Mouse (Mus musculus) right cerebral cortex, adult 18-20 months (tissue): Measurements from ENCODE around the gene Sppl3.

Experiments
- DNase-seq: peaks from one replicate; pipeline ENCODE4 v3.0.0; 2022; ENCODE audit warnings: mixed read lengths

Sppl3 gene

DNA sequence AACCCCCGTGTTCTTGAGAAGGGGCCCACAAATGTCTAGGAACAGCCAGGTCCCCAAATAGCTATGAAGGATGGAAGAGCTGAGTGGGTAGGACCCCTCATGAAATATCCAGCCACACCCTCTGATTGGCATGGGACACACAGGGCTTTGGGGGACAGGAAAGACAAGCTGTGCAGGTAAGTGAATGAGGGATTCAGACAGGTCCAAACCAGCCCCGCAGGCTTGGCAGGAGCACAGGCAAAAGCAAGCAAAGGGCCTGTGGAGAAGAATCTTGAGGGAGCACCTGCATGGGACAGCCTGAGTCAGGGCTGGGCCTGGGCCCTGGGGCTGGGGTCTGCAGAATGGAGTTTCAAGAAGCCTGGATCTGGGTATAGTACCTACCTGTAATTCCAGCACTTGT is 10.4 kb upstream of the Sppl3 start:
- no peak for DNase-seq

DNA sequence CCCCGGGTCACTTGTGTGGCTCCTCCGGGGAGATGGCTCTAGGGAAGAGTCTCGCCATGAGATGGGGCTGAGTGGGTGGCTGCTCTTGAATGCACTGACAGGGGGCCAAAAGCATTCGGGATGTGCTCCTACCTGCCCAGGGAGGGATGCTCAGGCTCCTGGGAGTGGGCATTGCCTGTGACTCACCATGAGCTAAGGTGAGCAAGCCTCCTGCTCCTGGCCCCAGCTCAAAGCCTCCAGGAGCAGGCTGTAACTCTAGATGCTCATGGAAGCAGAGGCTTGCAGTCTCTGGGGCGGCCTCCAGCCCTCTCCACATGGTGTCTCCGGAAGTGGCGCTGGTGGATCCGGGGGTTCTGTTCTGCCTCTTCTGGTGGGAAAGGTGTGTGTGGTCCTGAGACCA is 9.5 kb upstream of the Sppl3 start:
- no peak for DNase-seq

DNA sequence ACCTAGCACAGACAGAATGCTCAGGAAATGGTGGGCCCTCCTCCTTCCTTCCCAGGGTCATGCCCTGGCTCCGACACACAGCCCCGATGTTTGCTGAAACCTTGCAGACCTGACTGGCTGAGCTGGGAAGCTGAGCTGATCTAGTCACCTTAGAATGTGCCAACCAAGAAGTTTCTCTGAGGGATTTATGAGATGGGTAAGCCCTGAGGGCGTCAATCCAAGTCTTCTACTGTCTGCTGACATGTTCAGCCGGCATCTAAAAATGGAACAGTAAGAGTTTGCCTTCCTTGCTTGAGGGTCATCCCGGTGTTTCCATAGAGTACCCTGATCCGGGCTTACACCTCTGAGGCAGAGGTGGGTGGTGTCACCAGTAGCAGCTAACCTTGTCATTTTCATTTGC is 8.2 kb upstream of the Sppl3 start:
- DNase-seq, result no peak

DNA sequence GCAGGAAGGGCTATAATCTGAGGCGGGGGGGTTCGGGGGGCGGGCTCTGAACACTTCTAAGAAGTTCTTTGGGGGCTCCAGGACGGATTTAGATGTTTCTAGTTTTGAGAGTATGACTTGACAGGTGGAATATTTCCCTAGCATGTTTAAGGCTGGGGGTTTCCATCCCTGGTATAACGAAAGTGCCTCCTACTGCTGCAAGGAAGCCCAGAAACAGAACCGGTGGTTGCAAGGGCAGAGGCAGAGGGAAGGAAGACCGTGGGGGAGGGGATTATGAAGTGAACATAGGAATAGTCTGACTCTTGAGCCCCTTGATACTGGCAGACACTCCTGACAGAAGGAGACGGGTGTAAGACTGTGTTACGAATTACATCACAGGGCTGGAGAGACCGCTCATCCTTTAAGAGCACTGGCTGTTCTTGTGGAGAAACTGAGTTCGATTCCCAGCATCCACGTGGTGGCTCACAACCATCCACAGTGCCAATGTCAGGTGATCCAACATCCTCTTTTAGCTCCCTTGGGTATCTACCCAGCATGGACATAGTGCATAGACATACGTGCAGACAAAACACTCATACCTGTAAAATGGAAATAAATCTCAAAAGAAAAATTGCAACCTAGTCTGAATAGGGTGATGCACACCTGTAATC is 7.6 kb upstream of the Sppl3 start:
- no peak for DNase-seq

DNA sequence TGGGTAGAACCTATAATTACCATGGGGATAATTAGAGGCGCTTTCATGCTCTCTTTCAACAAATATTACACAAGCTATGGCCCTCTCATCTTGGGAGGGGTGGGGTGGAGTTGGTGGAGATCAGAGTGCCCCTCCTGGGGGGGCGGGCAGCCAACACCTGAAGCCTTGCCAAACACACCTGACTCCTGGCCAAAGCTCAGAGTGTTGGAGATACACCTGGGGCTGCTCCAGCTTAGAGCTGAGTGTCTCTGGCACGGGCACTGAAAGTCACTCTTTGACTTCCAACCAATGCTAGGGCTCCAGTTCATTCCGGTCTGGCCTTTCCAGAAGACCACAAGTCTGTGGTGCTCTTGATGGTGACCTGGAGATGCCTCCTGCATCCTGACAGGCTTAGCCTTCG is 3.2 kb upstream of the Sppl3 start:
- DNase-seq, result no peak

DNA sequence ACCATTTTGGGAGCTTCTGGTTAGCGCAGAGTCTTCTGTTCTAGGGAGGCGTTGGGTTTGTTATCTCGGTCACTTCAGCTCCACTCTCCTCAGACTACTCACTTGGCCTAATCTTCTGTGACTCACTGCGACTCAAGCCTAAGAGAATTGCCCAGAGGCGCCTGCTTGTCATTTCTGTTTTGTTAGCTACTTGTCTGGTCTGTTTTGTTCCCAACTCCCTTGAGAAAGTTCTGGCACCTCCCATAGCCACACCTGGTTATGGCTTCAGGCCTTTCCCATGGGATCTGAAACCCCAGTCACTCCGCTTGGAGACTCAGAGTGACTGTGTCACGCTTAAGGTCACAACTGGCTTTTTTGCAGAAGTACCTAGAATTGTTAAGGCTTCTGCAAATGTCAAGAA is 2.6 kb upstream of the Sppl3 start:
- DNase-seq, result no peak

DNA sequence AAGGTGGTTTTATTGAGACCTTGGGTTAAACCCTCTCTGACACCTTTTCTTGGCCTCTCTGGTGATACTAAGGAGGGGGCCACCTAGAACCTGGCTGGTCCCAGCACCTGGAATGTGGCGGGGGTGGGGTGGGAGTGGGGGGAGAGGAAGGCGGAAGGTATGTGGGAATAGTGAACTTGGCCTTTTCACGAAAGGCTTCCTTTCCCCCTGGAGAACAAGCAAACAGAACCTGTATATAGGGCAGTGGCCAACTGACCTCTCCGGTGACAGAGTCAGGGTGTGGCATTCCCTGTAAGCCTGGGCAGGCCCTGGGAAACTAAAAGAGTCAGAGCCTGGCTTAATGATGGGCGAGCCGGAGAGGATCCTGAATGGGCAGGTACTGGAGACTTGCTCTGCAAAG is 1.8 kb upstream of the Sppl3 start:
- DNase-seq, result no peak

DNA sequence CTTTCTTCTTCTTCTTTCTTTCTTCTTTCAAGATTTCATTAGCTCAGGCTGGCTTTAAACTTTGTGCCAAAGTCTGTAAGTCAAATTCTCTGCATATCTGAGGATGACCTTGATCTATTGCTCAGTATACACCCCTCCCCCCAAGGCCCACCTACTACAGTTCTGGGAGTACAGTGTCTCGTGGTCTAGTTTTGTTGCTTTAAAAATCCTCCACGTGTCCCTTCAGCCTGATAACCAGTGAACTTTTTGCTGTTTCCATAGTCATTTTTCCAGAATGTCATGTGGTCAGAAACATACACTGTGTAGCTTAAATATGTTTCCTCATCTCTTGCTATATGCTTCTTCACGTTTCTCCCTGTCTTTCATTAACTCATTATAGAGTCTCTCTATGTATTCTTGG is 976 bp upstream of the Sppl3 start:
- DNase-seq, result no peak

DNA sequence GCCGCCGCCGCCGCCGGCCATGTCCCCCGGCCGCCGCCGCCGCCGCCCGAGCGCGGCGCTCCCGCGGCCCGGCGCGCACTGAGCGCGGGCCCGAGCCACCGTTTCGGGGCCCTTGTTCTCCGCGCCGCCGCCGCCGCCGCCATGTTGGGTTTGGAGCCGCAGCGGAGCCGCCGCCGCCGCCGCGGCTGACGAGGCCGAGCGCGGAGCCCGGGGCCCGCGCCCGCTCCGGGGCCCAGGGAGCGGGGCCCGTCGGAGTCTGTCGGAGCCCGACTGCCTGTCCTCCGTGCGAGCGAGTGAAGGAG is 231 bp downstream of the Sppl3 start:
- DNase-seq, result peak; percentile 10

DNA sequence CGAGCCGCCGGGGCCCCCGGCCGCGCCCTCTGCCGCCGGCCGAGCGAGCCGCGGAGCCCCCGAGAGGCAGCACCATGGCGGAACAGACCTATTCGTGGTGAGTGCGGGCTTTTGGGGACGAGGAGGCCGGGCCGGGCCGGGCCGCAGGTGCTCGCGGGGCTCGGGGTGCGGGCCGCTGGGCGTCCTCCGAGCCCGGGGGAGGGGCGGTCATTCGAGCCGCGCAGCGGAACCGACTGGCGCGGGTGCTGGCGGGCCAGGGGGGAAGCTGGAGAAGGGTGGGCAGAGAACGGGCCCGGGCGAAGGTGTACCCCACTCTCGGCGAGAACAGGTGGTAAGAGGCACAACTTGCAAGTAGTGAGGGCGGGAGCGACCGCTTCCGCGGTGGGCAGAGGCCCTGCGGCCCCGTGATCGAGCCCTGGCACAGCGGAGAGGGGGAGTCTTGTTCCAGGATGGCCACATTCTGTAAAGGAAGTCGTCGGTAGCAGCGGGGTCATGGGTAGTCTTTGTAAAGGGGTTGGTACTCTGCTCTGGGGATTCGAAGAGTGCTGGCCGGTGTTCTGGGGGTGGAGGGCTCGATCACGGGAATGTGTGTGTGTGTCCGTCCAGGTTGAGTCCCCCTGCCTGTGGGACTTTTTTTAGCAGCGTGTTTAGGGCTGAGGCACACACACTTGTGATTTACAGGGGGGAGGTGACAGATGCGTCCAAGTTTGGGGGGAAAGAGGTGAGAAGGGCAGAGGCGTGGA is 753 bp downstream of the Sppl3 start:
- peak; percentile 38 for DNase-seq

DNA sequence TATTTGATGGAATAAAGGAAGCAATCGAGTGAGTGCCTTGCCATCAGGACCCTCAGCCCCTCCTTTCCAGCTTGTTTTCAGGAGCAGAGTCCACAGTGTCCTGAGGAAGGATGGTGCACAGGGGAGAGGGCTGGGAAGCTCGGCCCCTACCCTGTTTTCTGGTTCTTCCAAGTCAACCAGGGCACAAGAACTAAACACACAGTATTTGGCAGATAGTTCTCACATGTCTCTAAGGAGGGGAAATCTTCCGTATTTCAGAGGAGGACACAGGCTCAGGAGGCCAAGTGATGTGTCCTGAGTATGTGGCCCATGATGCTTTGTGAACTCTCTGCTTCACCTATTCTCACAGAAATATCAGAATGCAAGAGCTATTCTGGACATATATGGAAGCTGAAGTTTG is 2.5 kb downstream of the Sppl3 start:
- DNase-seq, result no peak

DNA sequence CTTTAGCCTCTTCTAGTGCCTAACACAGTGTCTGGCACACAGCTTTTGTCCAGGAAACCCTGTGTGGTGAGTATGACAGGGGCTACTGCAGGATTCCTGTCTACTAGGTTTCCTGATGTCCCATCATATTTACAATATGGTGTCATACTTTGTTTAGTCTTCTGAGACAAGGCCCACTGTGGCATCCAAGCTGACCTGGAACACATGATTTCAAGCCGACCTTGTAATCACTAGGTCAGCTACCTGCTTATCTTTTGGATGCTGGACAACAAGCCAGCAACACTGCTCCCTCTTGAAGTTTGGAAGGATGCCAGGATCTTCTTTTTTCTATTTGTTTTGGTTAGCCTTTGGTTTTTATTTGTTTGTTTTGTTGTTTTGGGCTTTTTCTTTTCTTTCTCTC is 3.6 kb downstream of the Sppl3 start:
- DNase-seq, result no peak

DNA sequence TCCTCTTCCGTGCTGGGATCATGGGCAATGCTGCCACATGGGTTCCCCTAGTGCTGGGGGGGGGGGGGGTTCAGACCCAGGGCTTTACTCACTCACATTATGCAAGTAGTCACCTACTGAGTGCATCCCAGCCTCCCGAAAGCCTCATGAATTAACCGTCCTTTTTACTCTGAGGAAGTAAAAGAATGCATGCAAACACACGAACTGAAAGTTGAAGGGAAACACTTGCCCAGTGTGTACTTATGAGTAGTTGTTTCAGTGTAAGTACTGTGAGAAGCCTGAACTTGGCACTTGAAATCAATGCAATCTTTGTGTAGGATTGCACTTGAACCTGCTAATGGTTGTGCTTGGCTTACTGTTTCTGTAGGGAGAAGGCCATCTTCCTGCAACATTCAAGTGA is 4.2 kb downstream of the Sppl3 start:
- no peak for DNase-seq

DNA sequence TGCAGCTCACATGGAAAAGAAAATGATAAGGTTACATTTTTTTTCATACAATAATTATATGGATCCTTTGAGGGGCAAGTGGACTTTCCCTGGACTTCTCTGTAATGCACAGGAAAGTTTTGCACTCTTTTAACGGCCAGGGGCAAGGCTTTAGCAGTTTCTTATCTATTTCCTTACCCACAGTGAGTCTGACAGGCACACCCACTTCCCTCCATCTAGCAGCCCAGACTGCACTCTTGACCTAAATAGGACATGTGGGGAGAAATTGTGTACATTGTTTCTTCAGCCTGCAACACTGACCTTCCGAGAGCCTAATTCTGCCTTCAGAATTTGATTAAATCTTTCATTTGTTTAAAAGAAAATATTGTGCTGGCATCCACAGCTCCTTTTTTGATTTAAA is 7.3 kb downstream of the Sppl3 start:
- no peak for DNase-seq

DNA sequence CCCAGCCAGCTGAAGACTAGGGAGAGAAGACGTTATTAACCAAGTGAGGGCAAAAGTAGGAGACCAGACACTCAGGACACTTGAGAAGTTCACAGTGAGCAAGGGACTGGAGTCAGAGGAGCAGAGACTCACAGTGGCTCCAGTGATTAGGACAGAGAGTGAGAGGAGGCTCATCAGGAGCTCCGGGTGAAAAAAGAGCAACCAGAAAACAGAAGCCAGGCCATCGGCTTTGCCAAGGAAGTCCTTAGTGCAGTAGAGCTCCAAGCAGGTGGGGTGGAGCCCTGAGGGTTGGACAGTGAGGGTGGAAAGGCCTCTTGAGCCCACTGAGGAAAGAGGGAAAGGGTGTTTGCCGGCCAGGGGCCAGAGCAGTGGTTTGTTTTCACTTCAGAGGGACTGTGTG is 7.9 kb downstream of the Sppl3 start:
- no peak for DNase-seq

DNA sequence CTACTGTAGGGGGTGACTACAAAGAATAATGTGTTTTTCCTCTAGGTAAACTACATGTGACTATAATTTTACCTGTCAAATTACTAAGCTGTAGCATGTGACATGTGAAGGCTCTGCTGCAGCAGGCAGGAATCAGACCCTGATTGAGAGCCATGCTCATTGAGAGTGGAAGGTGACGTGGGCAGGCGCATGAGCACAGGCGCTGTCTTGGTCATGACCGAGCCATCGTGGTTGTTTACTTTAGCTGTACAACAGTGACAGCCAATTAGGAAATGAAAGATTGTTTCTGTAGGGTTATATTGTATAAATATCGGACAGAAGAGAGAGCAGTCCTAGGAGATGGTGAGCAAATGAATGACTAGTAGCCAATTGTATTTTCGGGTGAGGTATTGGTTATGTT is 11.1 kb downstream of the Sppl3 start:
- no peak for DNase-seq

DNA sequence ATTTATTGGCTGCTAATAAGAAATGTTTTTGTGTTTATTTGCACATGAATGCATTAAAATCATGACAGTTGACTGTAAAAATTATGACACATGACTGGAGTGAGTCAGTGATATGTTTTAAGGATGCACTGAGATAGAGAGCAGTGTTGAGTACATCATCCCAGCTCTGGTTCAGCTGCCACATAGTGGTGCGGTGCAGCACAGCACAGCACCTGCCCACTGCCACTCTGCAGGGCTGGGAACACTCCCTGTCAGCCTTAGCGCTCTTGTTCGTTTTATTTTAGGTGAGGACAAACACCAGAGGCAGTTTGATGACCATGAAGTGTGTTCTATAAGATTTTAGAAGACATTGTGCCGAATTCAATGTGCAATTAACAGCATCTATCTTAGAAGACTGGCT is 15.2 kb downstream of the Sppl3 start:
- no peak for DNase-seq

DNA sequence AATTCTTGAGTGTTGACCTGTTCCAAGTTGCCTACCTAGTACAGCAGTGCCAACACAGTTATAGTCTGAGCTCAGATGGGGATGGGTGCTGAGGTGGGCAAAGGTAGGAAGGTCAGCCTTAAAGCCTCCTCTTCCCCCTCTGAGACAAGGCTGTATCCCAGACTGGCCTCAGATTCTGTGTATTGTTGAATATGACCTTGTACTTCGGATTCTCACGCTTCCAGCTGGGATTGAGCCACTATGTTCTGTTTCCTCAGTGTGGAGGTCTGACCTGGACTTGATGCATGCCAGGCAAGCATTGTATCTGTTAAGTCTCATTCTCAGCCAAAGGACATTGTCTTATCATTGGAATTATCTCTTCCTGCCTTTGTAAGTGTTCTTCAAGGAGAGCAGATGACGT is 16.2 kb downstream of the Sppl3 start:
- no peak for DNase-seq

DNA sequence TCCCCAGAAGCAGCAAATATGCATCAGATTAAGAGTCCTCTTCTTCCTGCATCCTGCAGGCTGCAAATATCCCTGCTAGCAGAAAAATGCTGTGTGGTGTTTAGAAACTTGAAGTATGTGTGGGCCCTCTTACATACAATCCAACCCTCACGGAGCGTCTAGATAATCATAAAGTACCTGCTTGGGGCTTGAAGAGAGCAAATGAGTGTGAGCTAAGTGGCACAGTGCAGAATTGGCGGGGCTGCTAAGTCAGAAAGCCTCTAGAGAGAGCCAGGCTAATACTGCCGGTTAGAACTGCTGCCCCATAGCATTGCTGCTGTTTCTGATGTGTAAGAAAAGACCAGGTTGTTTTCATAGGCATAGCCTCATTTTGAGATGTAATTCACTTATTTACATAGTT is 18.0 kb downstream of the Sppl3 start:
- DNase-seq, result no peak

DNA sequence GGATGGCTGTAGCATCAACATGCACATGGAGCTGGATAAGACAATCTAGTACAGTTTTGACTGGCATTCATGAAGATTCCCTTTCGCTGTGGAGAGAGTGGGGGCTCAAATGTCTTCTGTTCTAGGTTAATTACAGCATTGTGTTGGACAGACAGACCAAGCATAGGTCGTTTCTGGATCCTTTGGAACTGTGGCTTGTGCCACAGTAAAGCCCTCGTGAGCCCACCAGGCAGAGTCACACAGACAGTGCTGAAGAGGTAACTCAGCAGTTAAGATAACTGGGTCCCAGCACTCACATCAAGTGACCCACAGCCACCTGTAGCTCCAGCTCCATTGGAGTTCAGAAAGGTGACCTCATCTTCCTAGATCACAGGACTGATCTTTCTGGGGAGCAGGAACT is 18.6 kb downstream of the Sppl3 start:
- no peak for DNase-seq

DNA sequence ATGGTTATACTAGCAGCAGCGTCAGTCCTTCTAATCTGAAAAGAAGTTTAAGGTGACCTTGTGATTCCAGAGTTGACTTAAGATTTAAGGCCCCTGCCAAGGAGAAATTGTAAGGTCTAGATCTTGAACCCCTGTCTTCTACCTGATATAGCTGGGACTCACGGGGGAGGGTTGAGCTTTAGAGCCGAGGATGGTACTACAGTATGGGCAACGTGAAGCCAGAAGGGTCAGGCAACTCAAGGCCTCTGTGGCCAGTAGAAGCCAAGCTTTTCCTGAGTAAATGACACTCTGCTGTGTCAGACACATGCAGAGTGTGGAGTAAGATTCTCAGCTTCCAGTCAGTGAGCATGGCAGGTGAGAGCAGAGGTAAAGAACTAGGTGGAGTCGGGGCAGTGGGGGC is 20.6 kb downstream of the Sppl3 start:
- DNase-seq, result no peak

DNA sequence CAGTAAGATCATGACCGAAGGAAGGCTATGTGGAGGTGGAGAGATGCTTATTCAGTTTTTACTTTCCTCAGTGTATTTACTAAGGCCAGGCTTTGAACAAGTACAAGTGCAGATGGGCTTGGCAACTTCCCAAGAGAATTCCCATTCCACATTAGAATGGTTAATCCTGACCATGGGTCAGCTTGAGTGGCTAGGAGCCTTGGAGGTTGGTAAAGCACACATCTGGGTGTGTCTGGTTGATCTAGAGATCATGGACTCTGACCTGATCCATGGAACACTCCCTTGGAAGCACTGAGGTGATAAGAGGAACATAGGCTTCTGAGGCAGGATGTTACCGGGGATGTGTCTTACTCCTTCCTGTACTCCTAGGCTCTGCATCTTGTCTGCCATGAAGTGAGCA is 21.7 kb downstream of the Sppl3 start:
- no peak for DNase-seq

DNA sequence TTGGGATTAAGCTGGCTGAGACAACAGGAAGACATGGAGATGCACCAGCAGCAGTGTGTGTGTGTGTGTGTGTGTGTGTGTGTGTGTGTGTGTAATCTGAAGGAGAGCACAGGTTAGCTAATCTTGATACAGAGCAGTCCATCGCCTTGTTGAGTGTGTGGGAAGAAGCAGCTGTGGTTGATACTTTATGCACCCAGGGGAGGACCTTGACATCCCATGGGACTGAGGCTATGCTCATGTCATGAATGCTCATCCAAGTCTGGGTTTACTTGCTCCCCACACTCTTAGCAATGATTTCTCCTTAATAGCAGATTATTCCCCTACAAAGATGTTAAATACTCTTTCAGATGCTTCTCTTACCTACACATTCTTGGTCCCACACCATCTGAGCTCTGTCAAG is 24.3 kb downstream of the Sppl3 start:
- no peak for DNase-seq

DNA sequence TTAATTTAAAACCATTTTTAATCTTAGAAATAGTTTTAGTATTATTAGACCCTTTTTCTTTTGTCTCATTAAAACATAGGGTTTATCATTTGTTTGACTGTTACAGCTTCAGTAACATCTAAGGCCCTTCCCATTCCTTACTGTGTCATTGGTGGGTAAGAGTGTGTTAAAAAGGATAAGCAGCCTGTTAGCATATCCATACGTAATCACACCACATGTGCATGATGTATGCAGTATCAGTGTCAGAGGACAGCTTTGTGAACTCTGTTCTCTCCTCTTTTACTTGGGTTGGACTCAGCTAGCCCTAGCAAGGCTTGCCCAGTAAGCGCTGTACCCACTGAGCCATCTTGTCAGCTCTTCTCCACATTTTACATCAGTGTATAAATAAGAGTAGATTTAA is 26.2 kb downstream of the Sppl3 start:
- DNase-seq, result no peak

DNA sequence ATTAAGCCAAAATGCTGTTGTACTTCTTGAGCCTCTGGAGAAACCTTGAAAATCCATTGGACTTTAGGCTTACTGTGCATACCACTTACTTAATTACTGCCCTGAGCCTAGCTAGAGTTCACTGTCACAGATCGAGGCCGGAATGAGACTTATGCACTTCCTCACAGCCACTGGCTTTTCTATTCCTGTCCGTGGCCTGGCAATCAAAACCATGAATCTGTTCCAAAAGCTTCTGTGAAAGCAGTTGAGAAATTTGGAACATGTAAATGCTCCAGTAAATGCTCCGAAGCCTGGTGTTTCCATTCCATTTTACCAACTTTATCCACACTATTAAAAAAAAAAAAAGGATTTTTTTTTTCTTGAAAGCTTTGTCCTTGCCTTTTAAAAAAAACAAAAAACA is 29.8 kb downstream of the Sppl3 start:
- DNase-seq, result peak; percentile 16
